Mouse (Mus musculus) adrenal gland, adult 8-10 months (tissue): ENCODE data around the gene Flrt3. TPM values are rescaled to one million over a fixed set of nuclear protein-coding genes. Genes with fewer than 3 reads are reported as not detected.

ENCODE experiments used
- DNase-seq: peaks from one replicate; pipeline ENCODE4 v3.0.0; 2022
- total RNA-seq, 4 experiments: library from RNA; stranded (reverse); gene quantifications; 2 replicates each; pipeline ENCODE4 v1.2.4; 2022

Gene Flrt3
- total RNA-seq, 4 experiments from 2014 or later, result 6.0 to 11.1 (median 7.3) TPM

GRCm38 (mm10) chr2:140621730-140622337, 49.4 kb downstream of the Flrt3 start:
- DNase-seq, result no peak

- no peak for DNase-seq
Measured at GRCm38 (mm10) chr2:140615451-140615850, 55.8 kb downstream of the Flrt3 start.
